Comparison of ENCODE assay signal across 25 mouse cellular contexts in genomic region chr7:34391711-34392110, GRCm38 (mm10). TPM values are rescaled to one million over a fixed set of nuclear protein-coding genes. Genes with fewer than 3 reads are reported as not detected.
DNase-seq lines count a peak whose midpoint lies in the region; ATAC-seq and TF ChIP-seq lines count a peak whose summit lies in the region.
"Had no signal": no experiment of that assay in that cellular context is flagged by ENCODE, and none has a peak within 500 bp of the region (broad histone marks: within the 10 kb centered on the region; RNA-seq: fewer than 3 reads in every experiment).

No protein-coding gene starts in this region.

- TF ChIP-seq RAD21 in CH12.LX (IDR thresholded peaks at IDR 0.05; ENCODE audit: low read depth, low read length): no peak

- H3K4me3 ChIP-seq in heart, embryonic 10.5 days: no peak overlapping the region
- no peak overlapping the region for H3K4me3 ChIP-seq in CH12.LX (replicated peaks in 1 of 3; ENCODE audit: low read depth in 2 of 3, low read length in 2 of 3, poor library complexity in 1 of 3)
- H3K4me3 ChIP-seq in lung, postnatal 0 days (ENCODE audit: low read depth, low read length): no peak overlapping the region
- H3K4me3 ChIP-seq: embryonic facial prominence, embryonic 13.5 days; forebrain, embryonic 13.5 days; heart, adult 2 months; heart, embryonic 15.5 days had no signal

- intact Hi-C loops in heart, postnatal 36 days (cut with DNase I): no loop called here

- dilution Hi-C loops in CH12.LX (cut with MboI; ENCODE audit: extremely low pct_ligation_motif_present, extremely low pct_unique_long_range_greater_than_20kb, low sequenced_read_pairs): no loop called here

- no peak overlapping the region for H3K27ac ChIP-seq in heart, embryonic 10.5 days
- peak overlapping the region; percentile 93 for H3K27ac ChIP-seq in CH12.LX (ENCODE audit: insufficient read depth, low read depth)
- no peak overlapping the region for H3K27ac ChIP-seq in lung, postnatal 0 days (ENCODE audit: low read length)
- H3K27ac ChIP-seq: embryonic facial prominence, embryonic 10.5 days; forebrain, embryonic 10.5 days; forebrain, embryonic 13.5 days; heart, adult 2 months; heart, embryonic 15.5 days had no signal

- peak; percentile 28 for DNase-seq in cerebellum, adult 9-11 months
- no peak for DNase-seq in cerebellum, adult 11-12 months
- DNase-seq in heart, embryonic 10.5 days (ENCODE audit: low spot score): peak; percentile 56
- DNase-seq in heart, postnatal 36 days: no peak
- DNase-seq in CH12.LX (ENCODE audit: extremely low read depth): no peak
- DNase-seq in lung, postnatal 0 days (ENCODE audit: low spot score): no peak
- DNase-seq in thymus, postnatal 36 days: no peak
- DNase-seq: adrenal gland, adult 2 months; adrenal gland, postnatal 25 days; embryo, embryonic 11 days; gastrocnemius, postnatal 14 days; heart, adult 2 months; heart, postnatal 10 days; kidney, adult 18-20 months had no signal

- H3K4me1 ChIP-seq in heart, embryonic 10.5 days: peaks cover 22% of the 10 kb centered on the region
- H3K4me1 ChIP-seq in CH12.LX (ENCODE audit: control insufficient read depth in 1 of 2, insufficient read depth in 2 of 2): peaks cover 4 to 16% of the 10 kb centered on the region in 2 experiments; a peak in 3 of 4 replicates
- H3K4me1 ChIP-seq in lung, postnatal 0 days (ENCODE audit: insufficient read depth, low read depth, low read length): peaks cover 8% of the 10 kb centered on the region; the same call in 1 of the 2 replicates

- H3K79me2 ChIP-seq in CH12.LX (replicated peaks; ENCODE audit: control insufficient read depth, extremely low read depth, insufficient read depth, poor library complexity, severe bottlenecking): peaks cover 27% of the 10 kb centered on the region

- H3K4me2 ChIP-seq in CH12.LX (ENCODE audit: insufficient read depth, low read depth, poor library complexity, severe bottlenecking): peak overlapping the region; percentile 17; the same call in 1 of the 2 replicates
- no peak overlapping the region for H3K4me2 ChIP-seq in lung, postnatal 0 days (replicated peaks; ENCODE audit: low read depth, low read length)
- H3K4me2 ChIP-seq: forebrain, embryonic 13.5 days; heart, embryonic 11.5 days; heart, embryonic 15.5 days had no signal

- ATAC-seq in lung, postnatal 0 days: no peak
- ATAC-seq: forebrain, embryonic 13.5 days; forebrain, embryonic 16.5 days; hindbrain, postnatal 0 days; inflammation-experienced regulatory T-cells, adult 6 months; intestine, embryonic 16.5 days had no signal

- peak overlapping the region; percentile 99 for H3K9ac ChIP-seq in CH12.LX (ENCODE audit: insufficient read depth, low read depth)
- no peak overlapping the region for H3K9ac ChIP-seq in lung, postnatal 0 days (replicated peaks; ENCODE audit: low read depth)
- H3K9ac ChIP-seq: embryonic facial prominence, embryonic 13.5 days; forebrain, embryonic 13.5 days; heart, embryonic 15.5 days; hindbrain, embryonic 14.5 days had no signal

- TF ChIP-seq CTCF in CH12.LX (conservative IDR thresholded peaks at IDR 0.05 in 1 of 2, IDR thresholded peaks at IDR 0.05 in 1 of 2; ENCODE audit: low read depth in 2 of 2, low read length in 2 of 2): no peak
- TF ChIP-seq CTCF in lung, postnatal 0 days (IDR thresholded peaks at IDR 0.05): no peak

- in situ Hi-C loops in CH12.LX (cut with MboI; ENCODE audit: low pct_ligation_motif_present, low pct_unique_long_range_greater_than_20kb, low sequenced_read_pairs): no loop called here

- 68% methylated on average over 4 of the region's 4 CpGs for WGBS in heart, embryonic 10.5 days
- 72% methylated on average over 4 of the region's 4 CpGs for WGBS in lung, postnatal 0 days

- no peak for TF ChIP-seq EP300 in CH12.LX (IDR thresholded peaks at IDR 0.05; ENCODE audit: low read length)
- TF ChIP-seq EP300 in lung, postnatal 0 days (IDR thresholded peaks at IDR 0.05): no peak

- peak; percentile 31; the same call in 1 of the 2 replicates for TF ChIP-seq POLR2A in CH12.LX (IDR thresholded peaks at IDR 0.05; ENCODE audit: low read depth, low read length)

- H3K9me3 ChIP-seq in heart, embryonic 10.5 days: no peaks in the 10 kb centered on the region
- no peaks in the 10 kb centered on the region for H3K9me3 ChIP-seq in CH12.LX (replicated peaks; ENCODE audit: low read length)
- no peaks in the 10 kb centered on the region for H3K9me3 ChIP-seq in lung, postnatal 0 days (ENCODE audit: low read length)
- H3K9me3 ChIP-seq: embryonic facial prominence, embryonic 10.5 days; embryonic facial prominence, embryonic 13.5 days; forebrain, embryonic 10.5 days; forebrain, embryonic 13.5 days; heart, embryonic 15.5 days had no signal

- no peaks in the 10 kb centered on the region for H3K36me3 ChIP-seq in heart, embryonic 10.5 days
- H3K36me3 ChIP-seq in CH12.LX (replicated peaks in 1 of 2; ENCODE audit: control insufficient read depth in 1 of 2, insufficient read depth in 1 of 2, low read length in 1 of 2): peaks cover 0 to 7% of the 10 kb centered on the region in 2 experiments
- no peaks in the 10 kb centered on the region for H3K36me3 ChIP-seq in lung, postnatal 0 days (ENCODE audit: insufficient read depth, low read length)
- H3K36me3 ChIP-seq: embryonic facial prominence, embryonic 10.5 days; embryonic facial prominence, embryonic 13.5 days; heart, embryonic 15.5 days had no signal

- H3K27me3 ChIP-seq in heart, embryonic 10.5 days (ENCODE audit: insufficient read depth, poor library complexity, severe bottlenecking): no peaks in the 10 kb centered on the region
- H3K27me3 ChIP-seq in CH12.LX (replicated peaks): no peaks in the 10 kb centered on the region
- no peaks in the 10 kb centered on the region for H3K27me3 ChIP-seq in lung, postnatal 0 days (replicated peaks; ENCODE audit: insufficient read depth, low read length)
- H3K27me3 ChIP-seq: embryonic facial prominence, embryonic 13.5 days; forebrain, embryonic 13.5 days; heart, embryonic 15.5 days had no signal

TF ChIP-seq in CH12.LX, 34 proteins besides CTCF, POLR2A, EP300 and RAD21:
- TF ChIP-seq ELF1 (IDR thresholded peaks at IDR 0.05; ENCODE audit: low read depth, low read length) (no peak), IRF4 (IDR thresholded peaks at IDR 0.05; ENCODE audit: low read depth, low read length) (no peak), HCFC1 (IDR thresholded peaks at IDR 0.05; ENCODE audit: low read depth, low read length) (no peak), CHD1 (IDR thresholded peaks at IDR 0.05; ENCODE audit: low read depth, low read length) (no peak), SMC3 (IDR thresholded peaks at IDR 0.05; ENCODE audit: low read depth, low read length) (no peak), USF1 (IDR thresholded peaks at IDR 0.05; ENCODE audit: low read depth, low read length) (no peak), ETS1 (conservative IDR thresholded peaks at IDR 0.05; ENCODE audit: low read depth, low read length) (no peak), MAZ (IDR thresholded peaks at IDR 0.05; ENCODE audit: low read depth, low read length) (no peak), POLR2AphosphoS2 (IDR thresholded peaks at IDR 0.05; ENCODE audit: low read depth, low read length) (no peak), MAX (IDR thresholded peaks at IDR 0.05; ENCODE audit: low read length) (no peak), GABPA (IDR thresholded peaks at IDR 0.05; ENCODE audit: insufficient replicate concordance, low read depth, low read length) (no peak), E2F4 (IDR thresholded peaks at IDR 0.05; ENCODE audit: insufficient replicate concordance, low read depth, low read length) (no peak), ZKSCAN1 (IDR thresholded peaks at IDR 0.05; ENCODE audit: borderline replicate concordance, low read depth, low read length) (no peak), SIN3A (IDR thresholded peaks at IDR 0.05; ENCODE audit: low read length) (no peak), TBP (conservative IDR thresholded peaks at IDR 0.05; ENCODE audit: low read depth, low read length) (no peak), MAFK (IDR thresholded peaks at IDR 0.05; ENCODE audit: insufficient replicate concordance, low read length) (no peak), KAT2A (IDR thresholded peaks at IDR 0.05; ENCODE audit: insufficient replicate concordance, low read length) (no peak)

RNA-seq across cellular contexts. Expression of gene Lsm14a, which starts 1.4 kb away (rescaled TPM):
- polyA plus RNA-seq in heart, embryonic 10.5 days (2016; fragmentation: Nextera tagmentation; extraction: Ambion mirVana): 67.4 and 84.3 TPM in 2 replicates
- total RNA-seq in heart, postnatal 36 days (2021): 10 to 100 TPM; 82.9 to 83.7 TPM
- total RNA-seq in CH12.LX (2012; rRNA removed) (45.2 and 53.7 TPM in 2 replicates), CH12.LX (2014; rRNA removed) (80.7 and 90.0 TPM in 2 replicates)
- 193 and 203 TPM in 2 replicates for polyA plus RNA-seq in CH12.LX (2012; ENCODE audit: insufficient read length, low read depth)
- 76.1 and 80.2 TPM in 2 replicates for polyA plus RNA-seq in lung, postnatal 0 days (2015; fragmentation: Nextera tagmentation; extraction: Ambion mirVana)

Comparison
In these comparisons a context has a peak if more than half of its experiments do, and no peak if none do; other contexts are left out.
1. DNase-seq: peak in cerebellum, adult 9-11 months (single experiment) and heart, embryonic 10.5 days (single experiment); none in cerebellum, adult 11-12 months (single experiment), heart, postnatal 36 days (0 of 2), CH12.LX (single experiment), lung, postnatal 0 days (single experiment) and thymus, postnatal 36 days (0 of 2).